Mouse (Mus musculus): ENCODE data around the gene Gm3435. TPM values are rescaled to one million over a fixed set of nuclear protein-coding genes. Genes with fewer than 3 reads are reported as not detected.
"Not testable (repeated sequence)": the region's sequence is repeated elsewhere in the genome, so short reads cannot be mapped to it uniquely, and the experiment has no call there.

The Gm3435 gene
- total RNA-seq, 1 experiment = 12.0 TPM

- DNase-seq (ENCODE audit: low read depth, low spot score); H3K9me3 ChIP-seq (ENCODE audit: control insufficient read depth, insufficient read depth, low read depth, low read length); in situ Hi-C loops (cut with MboI; ENCODE audit: low sequenced_read_pairs in 2 of 2, unreplicated experiment in 2 of 2); H3K4me1 ChIP-seq (ENCODE audit: control insufficient read depth in 2 of 2, insufficient read depth in 2 of 2, low read length in 2 of 2, poor library complexity in 1 of 2); H3K27ac ChIP-seq (ENCODE audit: insufficient read depth, low read depth, low read length, poor library complexity, severe bottlenecking); H3K36me3 ChIP-seq (ENCODE audit: control insufficient read depth, insufficient read depth, low read length, poor library complexity, severe bottlenecking): not testable (repeated sequence)
- peak within 1 kb of the TSS; percentile 49 to 58 for H3K4me3 ChIP-seq (ENCODE audit: insufficient read depth in 1 of 2, low read depth in 1 of 2, low read length in 2 of 2, poor library complexity in 1 of 2, severe bottlenecking in 1 of 2)
- peak within 1 kb of the TSS; percentile 31; the same call in 1 of the 2 replicates for H3K9ac ChIP-seq (ENCODE audit: insufficient read depth, low read depth, low read length, poor library complexity, severe bottlenecking)
Observed at GRCm38 (mm10) chr17:14978362-14979038, 31.5 kb upstream of the Gm3435 start, which contains the start of the genes 9030025P20Rik and Gm3417. Gene 9030025P20Rik (plus strand): TSS chr17:14978468. Gene Gm3417 (minus strand): TSS chr17:14978790.

DNA sequence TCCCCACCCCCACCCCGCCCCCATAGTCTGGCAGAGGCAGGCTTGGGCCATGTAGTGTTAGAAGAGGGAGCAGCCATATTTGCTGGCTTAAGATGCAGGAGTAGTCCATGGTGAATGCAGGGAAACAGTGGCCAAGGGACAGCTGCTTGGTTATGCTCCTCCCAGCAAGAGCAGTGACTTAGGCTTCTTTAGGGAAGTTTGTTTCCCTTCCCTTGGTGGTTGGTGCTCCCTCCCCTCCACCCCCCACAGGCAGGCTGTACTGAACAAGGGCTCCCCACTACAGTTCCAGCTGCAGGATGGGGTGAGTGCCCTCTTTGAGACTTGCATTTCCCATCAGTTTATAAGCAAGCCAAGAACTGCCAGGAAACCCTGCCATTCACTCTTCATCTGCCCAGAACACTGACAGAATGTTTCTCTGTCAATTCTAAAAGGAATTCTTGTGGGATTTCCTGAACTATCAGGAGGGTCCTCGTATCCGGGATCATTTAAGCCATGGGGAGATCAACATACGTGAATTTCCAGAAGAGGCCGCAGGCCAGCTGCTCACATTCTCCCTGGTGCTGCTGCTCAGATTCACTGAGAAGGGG lies 19.8 kb upstream of the Gm3435 start:
- peak overlapping the region; percentile 16 for H3K9ac ChIP-seq (ENCODE audit: insufficient read depth, low read depth, low read length, poor library complexity, severe bottlenecking)
- 0 out of 4 replicates have a peak overlapping the region, but pooled peaks of 1 of the 2 experiments have one; percentile 7 for H3K4me3 ChIP-seq (ENCODE audit: insufficient read depth in 1 of 2, low read depth in 1 of 2, low read length in 2 of 2, poor library complexity in 1 of 2, severe bottlenecking in 1 of 2)
- DNase-seq (ENCODE audit: low read depth, low spot score); in situ Hi-C loops (cut with MboI; ENCODE audit: low sequenced_read_pairs in 2 of 2, unreplicated experiment in 2 of 2); H3K36me3 ChIP-seq (ENCODE audit: control insufficient read depth, insufficient read depth, low read length, poor library complexity, severe bottlenecking); H3K4me1 ChIP-seq (ENCODE audit: control insufficient read depth in 2 of 2, insufficient read depth in 2 of 2, low read length in 2 of 2, poor library complexity in 1 of 2); H3K9me3 ChIP-seq (ENCODE audit: control insufficient read depth, insufficient read depth, low read depth, low read length): not testable (repeated sequence)
- H3K27ac ChIP-seq (ENCODE audit: insufficient read depth, low read depth, low read length, poor library complexity, severe bottlenecking) = peak overlapping the region; percentile 98

- H3K27ac ChIP-seq (ENCODE audit: insufficient read depth, low read depth, low read length, poor library complexity, severe bottlenecking); H3K9ac ChIP-seq (ENCODE audit: insufficient read depth, low read depth, low read length, poor library complexity, severe bottlenecking); DNase-seq (ENCODE audit: low read depth, low spot score); H3K36me3 ChIP-seq (ENCODE audit: control insufficient read depth, insufficient read depth, low read length, poor library complexity, severe bottlenecking); in situ Hi-C loops (cut with MboI; ENCODE audit: low sequenced_read_pairs in 2 of 2, unreplicated experiment in 2 of 2); H3K9me3 ChIP-seq (ENCODE audit: control insufficient read depth, insufficient read depth, low read depth, low read length); H3K4me3 ChIP-seq (ENCODE audit: insufficient read depth in 1 of 2, low read depth in 1 of 2, low read length in 2 of 2, poor library complexity in 1 of 2, severe bottlenecking in 1 of 2); H3K4me1 ChIP-seq (ENCODE audit: control insufficient read depth in 2 of 2, insufficient read depth in 2 of 2, low read length in 2 of 2, poor library complexity in 1 of 2): not testable (repeated sequence)
Observed at GRCm38 (mm10) chr17:14992522-14993138, 17.3 kb upstream of the Gm3435 start.

DNA sequence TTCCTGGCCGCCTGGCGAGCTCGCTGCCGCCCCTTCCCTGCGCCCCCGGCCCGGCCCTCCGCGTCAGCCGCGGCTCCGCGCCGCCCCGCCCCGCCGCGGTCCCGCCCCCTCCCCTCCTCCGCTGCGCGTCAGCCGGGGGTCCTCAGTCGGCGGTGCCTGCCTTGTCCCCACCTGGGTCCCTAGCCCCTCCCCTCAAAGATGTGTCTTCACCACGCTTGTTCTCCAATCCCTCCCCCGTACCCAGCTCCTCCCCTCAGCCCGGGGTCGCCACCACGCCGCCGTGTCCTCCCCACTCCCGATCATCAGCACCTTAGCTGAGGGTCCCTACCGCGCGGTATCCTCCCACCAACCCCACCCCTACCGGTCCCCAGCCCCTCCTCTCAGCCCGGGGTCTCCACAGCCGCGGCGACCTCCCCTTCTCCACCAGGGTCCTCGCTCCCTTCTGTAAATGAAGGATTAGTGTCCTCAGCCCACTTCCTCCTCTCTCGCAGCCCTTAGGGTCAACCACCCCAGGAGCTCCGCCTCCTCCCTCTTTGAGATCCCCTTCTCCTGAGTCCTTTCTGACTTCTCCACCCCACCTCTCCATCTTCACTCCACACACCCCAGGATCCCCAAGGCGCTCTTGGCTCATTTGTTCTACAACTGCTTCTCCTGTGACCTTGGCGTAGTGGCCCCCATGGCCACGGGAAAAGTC lies 16.7 kb upstream of the Gm3435 start:
- H3K27ac ChIP-seq (ENCODE audit: insufficient read depth, low read depth, low read length, poor library complexity, severe bottlenecking); H3K9me3 ChIP-seq (ENCODE audit: control insufficient read depth, insufficient read depth, low read depth, low read length); DNase-seq (ENCODE audit: low read depth, low spot score); H3K4me1 ChIP-seq (ENCODE audit: control insufficient read depth in 2 of 2, insufficient read depth in 2 of 2, low read length in 2 of 2, poor library complexity in 1 of 2); H3K4me3 ChIP-seq (ENCODE audit: insufficient read depth in 1 of 2, low read depth in 1 of 2, low read length in 2 of 2, poor library complexity in 1 of 2, severe bottlenecking in 1 of 2); in situ Hi-C loops (cut with MboI; ENCODE audit: low sequenced_read_pairs in 2 of 2, unreplicated experiment in 2 of 2); H3K36me3 ChIP-seq (ENCODE audit: control insufficient read depth, insufficient read depth, low read length, poor library complexity, severe bottlenecking); H3K9ac ChIP-seq (ENCODE audit: insufficient read depth, low read depth, low read length, poor library complexity, severe bottlenecking): not testable (repeated sequence)

GRCm38 (mm10) chr17:14994140-14994539 lies 15.8 kb upstream of the Gm3435 start:
- H3K36me3 ChIP-seq (ENCODE audit: control insufficient read depth, insufficient read depth, low read length, poor library complexity, severe bottlenecking); H3K27ac ChIP-seq (ENCODE audit: insufficient read depth, low read depth, low read length, poor library complexity, severe bottlenecking); H3K4me3 ChIP-seq (ENCODE audit: insufficient read depth in 1 of 2, low read depth in 1 of 2, low read length in 2 of 2, poor library complexity in 1 of 2, severe bottlenecking in 1 of 2); in situ Hi-C loops (cut with MboI; ENCODE audit: low sequenced_read_pairs in 2 of 2, unreplicated experiment in 2 of 2); H3K9me3 ChIP-seq (ENCODE audit: control insufficient read depth, insufficient read depth, low read depth, low read length); DNase-seq (ENCODE audit: low read depth, low spot score); H3K9ac ChIP-seq (ENCODE audit: insufficient read depth, low read depth, low read length, poor library complexity, severe bottlenecking); H3K4me1 ChIP-seq (ENCODE audit: control insufficient read depth in 2 of 2, insufficient read depth in 2 of 2, low read length in 2 of 2, poor library complexity in 1 of 2): not testable (repeated sequence)

- H3K4me1 ChIP-seq (ENCODE audit: control insufficient read depth in 2 of 2, insufficient read depth in 2 of 2, low read length in 2 of 2, poor library complexity in 1 of 2); H3K9ac ChIP-seq (ENCODE audit: insufficient read depth, low read depth, low read length, poor library complexity, severe bottlenecking); H3K9me3 ChIP-seq (ENCODE audit: control insufficient read depth, insufficient read depth, low read depth, low read length); H3K27ac ChIP-seq (ENCODE audit: insufficient read depth, low read depth, low read length, poor library complexity, severe bottlenecking); H3K4me3 ChIP-seq (ENCODE audit: insufficient read depth in 1 of 2, low read depth in 1 of 2, low read length in 2 of 2, poor library complexity in 1 of 2, severe bottlenecking in 1 of 2); DNase-seq (ENCODE audit: low read depth, low spot score); in situ Hi-C loops (cut with MboI; ENCODE audit: low sequenced_read_pairs in 2 of 2, unreplicated experiment in 2 of 2); H3K36me3 ChIP-seq (ENCODE audit: control insufficient read depth, insufficient read depth, low read length, poor library complexity, severe bottlenecking): not testable (repeated sequence)
Observed at GRCm38 (mm10) chr17:15000047-15000446, 9.9 kb upstream of the Gm3435 start.

- in situ Hi-C loops (cut with MboI; ENCODE audit: low sequenced_read_pairs in 2 of 2, unreplicated experiment in 2 of 2); H3K27ac ChIP-seq (ENCODE audit: insufficient read depth, low read depth, low read length, poor library complexity, severe bottlenecking); H3K36me3 ChIP-seq (ENCODE audit: control insufficient read depth, insufficient read depth, low read length, poor library complexity, severe bottlenecking); DNase-seq (ENCODE audit: low read depth, low spot score); H3K4me3 ChIP-seq (ENCODE audit: insufficient read depth in 1 of 2, low read depth in 1 of 2, low read length in 2 of 2, poor library complexity in 1 of 2, severe bottlenecking in 1 of 2); H3K9me3 ChIP-seq (ENCODE audit: control insufficient read depth, insufficient read depth, low read depth, low read length); H3K9ac ChIP-seq (ENCODE audit: insufficient read depth, low read depth, low read length, poor library complexity, severe bottlenecking); H3K4me1 ChIP-seq (ENCODE audit: control insufficient read depth in 2 of 2, insufficient read depth in 2 of 2, low read length in 2 of 2, poor library complexity in 1 of 2): not testable (repeated sequence)
Observed at GRCm38 (mm10) chr17:15009088-15009487, 888 bp upstream of the Gm3435 start.
